Mouse (Mus musculus) sigmoid colon, adult 10 weeks (tissue): ENCODE measurements around the gene Dnaaf5. TPM values are rescaled to one million over a fixed set of nuclear protein-coding genes. Genes with fewer than 3 reads are reported as not detected.

Experiments used
- polyA plus RNA-seq: library from polyadenylated mRNA; stranded (reverse); fragments of 350-450 nt; fragmentation: Illumina TruSeq; extraction: RNeasy Lipid Tissue Mini Kit (QIAGEN cat#74804); gene quantifications from one replicate; pipeline ENCODE4 v1.2.3, GENCODE M21; 2014; ENCODE audit warnings: low read depth, low replicate concordance

Gene Dnaaf5
- 2.7 TPM for polyA plus RNA-seq

GRCm38 (mm10) chr5:139149681-139150602, at the start of gene Dnaaf5, which contains the start of gene Prkar1b:
TSS of gene Dnaaf5 (plus strand) at chr5:139150223.
TSS of gene Prkar1b (minus strand) at chr5:139150001.

GRCm38 (mm10) chr5:139199995-139200769, 50.2 kb downstream of the Dnaaf5 start, which contains the start of gene Sun1:
TSS of gene Sun1 (plus strand) at chr5:139200637.

Other genes with a start within 250 kb of the Dnaaf5 start
- 63.5 TPM for gene Pdgfa, start 152.9 kb upstream of the Dnaaf5 start, polyA plus RNA-seq
- 2.9 TPM for gene Prkar1b, start 222 bp upstream of the Dnaaf5 start, polyA plus RNA-seq
- 23.5 TPM for gene Sun1, start 50.4 kb downstream of the Dnaaf5 start, polyA plus RNA-seq
- 7.7 TPM for gene Get4, start 102.1 kb downstream of the Dnaaf5 start, polyA plus RNA-seq
- gene Adap1, start 175.4 kb downstream of the Dnaaf5 start, polyA plus RNA-seq: not detected
- 11.8 TPM for gene Cox19, start 201.2 kb downstream of the Dnaaf5 start, polyA plus RNA-seq
- gene Cyp2w1, start 202.4 kb downstream of the Dnaaf5 start, polyA plus RNA-seq: not detected
- 1.0 TPM for gene Gpr146, start 227.5 kb downstream of the Dnaaf5 start, polyA plus RNA-seq